Mouse (Mus musculus) kidney, postnatal 0 days (tissue): Measurements from ENCODE around the gene Ing4. TPM values are rescaled to one million over a fixed set of nuclear protein-coding genes. Genes with fewer than 3 reads are reported as not detected.

Source experiments
- ATAC-seq: fragments of 200-750 bp; cut with Nextera tagmentation; replicated peaks from 2 replicates; pipeline ENCODE4 v1.8.0; 2017; ENCODE audit warnings: low read depth, moderate number of reproducible peaks, moderate TSS enrichment, moderate library complexity; ENCODE audit not compliant: low FRiP score
- DNase-seq: peaks from one replicate; pipeline ENCODE4 v3.0.0-alpha.2; 2016; ENCODE audit warnings: low spot score
- H3K27ac ChIP-seq: fragments of 300-500 bp; sonication (generic); 2 replicates; pipeline ENCODE4 v1.5.1; 2014; ENCODE audit warnings: mild to moderate bottlenecking
- H3K27me3 ChIP-seq: fragments of 300-500 bp; sonication (generic); 2 replicates; pipeline ENCODE4 v1.6.1; 2014; ENCODE audit warnings: low read length, mixed read lengths; ENCODE audit not compliant: insufficient read depth
- H3K36me3 ChIP-seq: fragments of 300-500 bp; sonication (generic); 2 replicates; pipeline ENCODE4 v1.6.1; 2014; ENCODE audit warnings: low read length, mixed read lengths; ENCODE audit not compliant: insufficient read depth
- H3K4me1 ChIP-seq: fragments of 300-500 bp; sonication (generic); replicated peaks from 2 replicates; pipeline ENCODE4 v1.6.1; 2014; ENCODE audit warnings: antibody characterized with exemption, low read length, mixed read lengths; ENCODE audit not compliant: insufficient read depth
- H3K4me2 ChIP-seq: fragments of 300-500 bp; sonication (generic); 2 replicates; pipeline ENCODE4 v1.6.1; 2014; ENCODE audit warnings: mild to moderate bottlenecking, low read length, moderate library complexity, mixed read lengths
- H3K4me3 ChIP-seq: fragments of 300-500 bp; sonication (generic); replicated peaks from 2 replicates; pipeline ENCODE4 v1.5.1; 2014; ENCODE audit warnings: low read depth, low read length
- H3K9ac ChIP-seq: fragments of 300-500 bp; sonication (generic); 2 replicates; pipeline ENCODE4 v1.6.1; 2014; ENCODE audit warnings: low read depth, low read length
- H3K9me3 ChIP-seq: fragments of 300-500 bp; sonication (generic); replicated peaks from 2 replicates; pipeline ENCODE4 v1.6.1; 2016; ENCODE audit warnings: low read length, inconsistent platforms, mixed read lengths
- CTCF ChIP-seq: IDR thresholded peaks from 2 replicates; pipeline ENCODE4 v1.5.1; 2016; ENCODE audit warnings: antibody characterized with exemption, low read depth, mild to moderate bottlenecking, moderate library complexity
- WGBS: fragments of 180-500 bp; shearing (Covaris S2); extraction: QIAGEN DNeasy Blood & Tissue Kit; methylation state at CpG from one replicate; pipeline ENCODE4 v1.1.7; 2014; 5-methylcytosine and 5-hydroxymethylcytosine counted together
- microRNA-seq: library from miRNA; unstranded; fragments of <30 nt; microRNA quantifications from one replicate; pipeline ENCODE4, GENCODE M21; 2016
- polyA plus RNA-seq: library from polyadenylated mRNA; unstranded; fragments of >200 nt; fragmentation: Nextera tagmentation; extraction: Ambion mirVana; gene quantifications from 2 replicates; pipeline ENCODE4 v1.2.1, GENCODE M21; 2015

Gene Ing4
- polyA plus RNA-seq, 1 experiment from 2014 or later: 119 TPM

GRCm38 (mm10) chr6:125098513-125098912 is 59.0 kb downstream of the Ing4 start:
- Histone ChIP-seq H3K4me1 (peaks cover 28% of the 10 kb centered on the region), H3K27me3 (no peaks in the 10 kb centered on the region), H3K4me2 (peak overlapping the region; percentile 85), H3K27ac (0 out of 2 replicates have a peak overlapping the region, but pooled peaks have one; percentile 20), H3K4me3 (peak overlapping the region; percentile 99), H3K36me3 (peaks cover 41% of the 10 kb centered on the region), H3K9me3 (no peaks in the 10 kb centered on the region), H3K9ac (peak overlapping the region; percentile 96)
- WGBS: 28% methylated on average over 3 of the region's 3 CpGs
- no peak for TF ChIP-seq CTCF
- DNase-seq (no peak), ATAC-seq (no peak)

Small RNA genes within 50 kb of the gene (microRNA-seq; reads per million reads assigned to microRNA genes)
- not detected for gene Mir7045

Other genes with a start within 250 kb of the Ing4 start
- gene Spsb2, start 231.1 kb upstream of the Ing4 start, polyA plus RNA-seq: 26.1 and 27.4 TPM in 2 replicates
- gene Tpi1, start 225.5 kb upstream of the Ing4 start, polyA plus RNA-seq: 664 and 686 TPM in 2 replicates
- gene Usp5, start 210.3 kb upstream of the Ing4 start, polyA plus RNA-seq: 96.6 and 106 TPM in 2 replicates
- 85.1 and 91.2 TPM in 2 replicates for gene Cdca3, start 210.2 kb upstream of the Ing4 start, polyA plus RNA-seq
- 0.98 and 1.2 TPM in 2 replicates for gene Gnb3, start 199.5 kb upstream of the Ing4 start, polyA plus RNA-seq
- 14.7 and 14.8 TPM in 2 replicates for gene P3h3, start 182.0 kb upstream of the Ing4 start, polyA plus RNA-seq
- 1.5 and 2.2 TPM in 2 replicates for gene Gpr162, start 175.8 kb upstream of the Ing4 start, polyA plus RNA-seq
- 0.24 and 0.28 TPM in 2 replicates for gene Cd4, start 151.5 kb upstream of the Ing4 start, polyA plus RNA-seq
- gene Lag3, start 128.1 kb upstream of the Ing4 start, polyA plus RNA-seq: 2.5 and 2.9 TPM in 2 replicates
- gene Ptms, start 119.7 kb upstream of the Ing4 start, polyA plus RNA-seq: 359 and 399 TPM in 2 replicates
- gene Mlf2, start 108.4 kb upstream of the Ing4 start, polyA plus RNA-seq: 348 and 352 TPM in 2 replicates
- gene Cops7a, start 74.2 kb upstream of the Ing4 start, polyA plus RNA-seq: 153 and 157 TPM in 2 replicates
- 2.0 and 2.1 TPM in 2 replicates for gene Pianp, start 43.1 kb upstream of the Ing4 start, polyA plus RNA-seq
- gene Zfp384, start 30.6 kb upstream of the Ing4 start, polyA plus RNA-seq: 11.3 and 11.4 TPM in 2 replicates
- gene Acrbp, start 9.9 kb downstream of the Ing4 start, polyA plus RNA-seq: 4.2 and 4.5 TPM in 2 replicates
- 0.29 and 0.30 TPM in 2 replicates for gene Lpar5, start 28.2 kb downstream of the Ing4 start, polyA plus RNA-seq
- 60.7 and 64.2 TPM in 2 replicates for gene Chd4, start 56.2 kb downstream of the Ing4 start, polyA plus RNA-seq
- 41.1 and 43.2 TPM in 2 replicates for gene Nop2, start 92.1 kb downstream of the Ing4 start, polyA plus RNA-seq
- gene Iffo1, start 105.5 kb downstream of the Ing4 start, polyA plus RNA-seq: 8.1 and 8.7 TPM in 2 replicates
- 1,529 and 1,548 TPM in 2 replicates for gene Gapdh, start 126.7 kb downstream of the Ing4 start, polyA plus RNA-seq
- 43.8 and 48.0 TPM in 2 replicates for gene Ncapd2, start 151.9 kb downstream of the Ing4 start, polyA plus RNA-seq
- 275 and 288 TPM in 2 replicates for gene Mrpl51, start 152.0 kb downstream of the Ing4 start, polyA plus RNA-seq
- 4.0 and 4.4 TPM in 2 replicates for gene Vamp1, start 175.8 kb downstream of the Ing4 start, polyA plus RNA-seq
- gene Tapbpl, start 192.1 kb downstream of the Ing4 start, polyA plus RNA-seq: 6.3 and 7.2 TPM in 2 replicates
- 0.93 and 1.2 TPM in 2 replicates for gene Cd27, start 197.2 kb downstream of the Ing4 start, polyA plus RNA-seq
- 0.17 TPM in 1 of 2 replicates, not detected in the other for gene Tuba3a, start 246.3 kb downstream of the Ing4 start, polyA plus RNA-seq